Mouse (Mus musculus): ENCODE results near the gene Itm2b. TPM values are rescaled to one million over a fixed set of nuclear protein-coding genes. Genes with fewer than 3 reads are reported as not detected.

Gene Itm2b
- polyA plus RNA-seq, 1 experiment from 2014 or later = 330 TPM

GRCm38 (mm10) chr14:73408223-73408845 is 23.2 kb upstream of the Itm2b start:
- H3K4me1 ChIP-seq = no peaks in the 10 kb centered on the region
- no peaks in the 10 kb centered on the region for H3K9me3 ChIP-seq
- H3K4me3 ChIP-seq = no peak overlapping the region
- DNase-seq (ENCODE audit: low spot score) = no peak
- H3K36me3 ChIP-seq = no peaks in the 10 kb centered on the region
- 71% methylated on average over 4 of the region's 4 CpGs for whole genome bisulfite sequencing
- H3K27me3 ChIP-seq (ENCODE audit: insufficient read depth, poor library complexity, severe bottlenecking) = no peaks in the 10 kb centered on the region
- no peak overlapping the region for H3K27ac ChIP-seq

GRCm38 (mm10) chr14:73404016-73404415 is 18.9 kb upstream of the Itm2b start:
- DNase-seq (ENCODE audit: low spot score) = no peak
- no peaks in the 10 kb centered on the region for H3K27me3 ChIP-seq (ENCODE audit: insufficient read depth, poor library complexity, severe bottlenecking)
- no peak overlapping the region for H3K4me3 ChIP-seq
- no peaks in the 10 kb centered on the region for H3K9me3 ChIP-seq
- no peaks in the 10 kb centered on the region for H3K36me3 ChIP-seq
- no peak overlapping the region for H3K27ac ChIP-seq
- WGBS = 44% methylated on average over 3 of the region's 3 CpGs
- peaks cover 19% of the 10 kb centered on the region; the same call in 1 of the 2 replicates for H3K4me1 ChIP-seq

GRCm38 (mm10) chr14:73403351-73403750 is 18.3 kb upstream of the Itm2b start:
- Histone ChIP-seq H3K36me3 (no peaks in the 10 kb centered on the region), H3K9me3 (no peaks in the 10 kb centered on the region), H3K27ac (no peak overlapping the region), H3K4me3 (no peak overlapping the region), H3K27me3 (ENCODE audit: insufficient read depth, poor library complexity, severe bottlenecking) (no peaks in the 10 kb centered on the region), H3K4me1 (peaks cover 24% of the 10 kb centered on the region; the same call in 1 of the 2 replicates)
- WGBS = 79% methylated on average over 5 of the region's 5 CpGs
- no peak for DNase-seq (ENCODE audit: low spot score)

- DNase-seq (ENCODE audit: low spot score) = no peak
- WGBS = 76% methylated on average over 11 of the region's 11 CpGs
- H3K4me1 ChIP-seq = peaks cover 31% of the 10 kb centered on the region
- no peaks in the 10 kb centered on the region for H3K36me3 ChIP-seq
- no peaks in the 10 kb centered on the region for H3K27me3 ChIP-seq (ENCODE audit: insufficient read depth, poor library complexity, severe bottlenecking)
- no peak overlapping the region for H3K4me3 ChIP-seq
- H3K9me3 ChIP-seq = no peaks in the 10 kb centered on the region
- H3K27ac ChIP-seq = no peak overlapping the region
Measured at GRCm38 (mm10) chr14:73402296-73403035, 17.4 kb upstream of the Itm2b start.

DNA sequence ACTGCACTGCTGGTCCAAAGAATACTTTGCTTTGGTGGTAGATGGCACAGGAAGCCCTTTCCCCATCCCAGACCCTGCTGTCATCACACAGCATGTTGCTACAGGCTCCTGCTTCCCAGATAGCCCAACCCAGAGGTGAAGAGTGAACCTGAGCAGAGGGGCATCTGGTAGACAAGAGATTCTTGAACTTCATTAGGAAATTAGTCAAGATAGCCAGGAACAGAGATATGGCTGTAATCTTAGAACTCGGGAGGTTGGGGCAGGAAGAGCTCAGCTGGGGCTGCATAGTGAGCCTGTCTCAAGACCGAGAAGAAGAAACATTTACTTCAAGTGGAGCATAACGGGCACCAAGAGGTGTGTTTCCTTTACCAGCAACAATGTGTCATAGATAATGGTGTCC is 16.3 kb upstream of the Itm2b start:
- Histone ChIP-seq H3K4me3 (no peak overlapping the region), H3K27ac (no peak overlapping the region), H3K27me3 (ENCODE audit: insufficient read depth, poor library complexity, severe bottlenecking) (no peaks in the 10 kb centered on the region), H3K4me1 (peaks cover 31% of the 10 kb centered on the region), H3K36me3 (no peaks in the 10 kb centered on the region), H3K9me3 (no peaks in the 10 kb centered on the region)
- 5% methylated on average over 3 of the region's 3 CpGs for WGBS
- DNase-seq (ENCODE audit: low spot score) = no peak

DNA sequence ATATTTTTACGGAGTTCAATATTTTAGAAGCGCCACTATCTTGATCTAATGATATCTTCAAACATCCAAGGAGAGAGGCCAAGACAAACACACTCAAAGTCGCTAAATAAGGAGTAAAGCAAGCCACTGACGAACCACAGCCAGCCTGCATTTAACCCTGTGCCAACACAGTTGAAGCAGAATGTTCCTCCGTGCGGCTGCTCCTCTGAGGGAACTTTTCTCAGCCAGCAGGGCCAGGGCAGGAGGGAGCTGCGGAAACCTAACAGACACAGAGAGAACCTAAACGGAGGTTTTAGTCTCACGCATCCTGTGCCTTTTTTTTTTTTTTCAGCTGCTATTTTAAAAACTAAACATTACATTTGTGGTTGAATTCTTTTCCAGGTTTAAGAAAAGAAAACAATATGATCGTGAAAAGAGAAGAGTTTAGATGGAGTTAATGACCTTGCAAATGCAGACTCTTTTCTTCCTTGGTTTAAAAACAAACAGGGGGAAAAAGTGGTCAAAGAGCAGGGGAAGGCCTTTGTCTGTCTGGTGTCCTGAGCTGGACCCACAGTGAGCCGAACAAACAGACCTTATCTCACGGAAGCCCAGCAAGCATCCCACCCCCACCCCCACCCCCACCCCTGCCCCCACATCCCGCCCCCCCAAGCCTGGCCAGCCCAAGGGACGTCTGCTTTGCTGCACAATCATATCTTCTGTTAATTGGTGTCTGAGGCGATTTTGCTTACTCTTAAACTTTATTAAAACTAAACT is 15.0 kb upstream of the Itm2b start:
- Histone ChIP-seq H3K4me1 (peaks cover 31% of the 10 kb centered on the region), H3K27ac (peak overlapping the region; percentile 48), H3K4me3 (no peak overlapping the region), H3K27me3 (ENCODE audit: insufficient read depth, poor library complexity, severe bottlenecking) (no peaks in the 10 kb centered on the region), H3K9me3 (no peaks in the 10 kb centered on the region), H3K36me3 (no peaks in the 10 kb centered on the region)
- DNase-seq (ENCODE audit: low spot score) = no peak
- 18% methylated on average over 15 of the region's 15 CpGs for WGBS

DNA sequence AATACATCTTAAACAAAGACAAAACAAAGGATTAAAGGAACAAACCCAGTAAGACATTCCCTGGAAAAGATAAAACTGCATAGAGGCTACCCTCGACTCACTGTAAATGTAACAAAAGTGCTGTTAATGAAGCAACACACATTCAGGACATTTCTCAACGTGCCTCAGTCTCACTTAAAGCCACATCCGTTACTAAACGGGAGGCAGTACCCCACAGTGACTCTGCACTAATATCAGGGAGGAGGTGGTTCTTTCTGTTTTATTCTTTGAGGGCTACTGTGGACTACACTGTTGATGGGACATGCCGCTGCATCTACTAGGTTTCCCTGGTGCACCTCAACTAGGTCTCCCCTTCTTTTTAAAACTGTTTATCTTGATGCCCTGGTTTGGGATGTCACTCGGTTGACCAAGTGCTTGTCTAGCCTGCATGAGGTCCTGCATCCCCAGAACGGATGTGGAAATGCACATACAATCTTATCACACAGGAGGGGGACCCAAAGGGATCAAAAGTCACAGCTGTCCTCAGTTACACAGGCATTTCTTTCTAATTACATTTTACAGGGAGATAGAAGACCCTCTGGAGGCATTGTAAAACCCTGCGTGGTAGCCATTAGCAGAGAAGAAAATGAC is 13.4 kb upstream of the Itm2b start:
- H3K27me3 ChIP-seq (ENCODE audit: insufficient read depth, poor library complexity, severe bottlenecking) = no peaks in the 10 kb centered on the region
- no peaks in the 10 kb centered on the region for H3K36me3 ChIP-seq
- no peak overlapping the region for H3K27ac ChIP-seq
- no peak overlapping the region for H3K4me3 ChIP-seq
- H3K4me1 ChIP-seq = peaks cover 31% of the 10 kb centered on the region
- WGBS = 57% methylated on average over 8 of the region's 8 CpGs
- H3K9me3 ChIP-seq = no peaks in the 10 kb centered on the region
- no peak for DNase-seq (ENCODE audit: low spot score)

DNA sequence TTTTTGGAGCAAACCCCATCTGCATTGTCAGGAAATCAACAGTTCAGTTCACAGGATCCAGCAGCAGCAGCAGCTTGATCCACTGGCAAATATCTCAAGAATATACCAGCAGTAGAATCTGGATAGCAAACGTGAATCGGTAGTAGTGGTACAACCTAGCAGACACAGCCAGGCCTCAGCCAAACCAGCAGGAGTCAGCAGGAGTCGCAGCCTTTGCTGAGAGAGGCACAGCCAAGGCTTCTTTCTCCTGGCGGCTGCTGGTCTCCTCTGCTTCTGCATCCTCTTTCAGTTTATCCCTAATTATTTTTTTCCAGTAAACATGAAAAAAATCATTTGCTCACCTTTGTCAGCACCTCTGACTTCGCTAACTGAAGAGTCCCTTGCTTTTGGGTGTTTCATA is 10.7 kb upstream of the Itm2b start:
- H3K27me3 ChIP-seq (ENCODE audit: insufficient read depth, poor library complexity, severe bottlenecking) = no peaks in the 10 kb centered on the region
- no peak for DNase-seq (ENCODE audit: low spot score)
- WGBS = 51% methylated on average over 5 of the region's 5 CpGs
- no peak overlapping the region for H3K4me3 ChIP-seq
- peaks cover 23% of the 10 kb centered on the region for H3K4me1 ChIP-seq
- H3K9me3 ChIP-seq = no peaks in the 10 kb centered on the region
- H3K27ac ChIP-seq = no peak overlapping the region
- H3K36me3 ChIP-seq = no peaks in the 10 kb centered on the region

GRCm38 (mm10) chr14:73394263-73395006 is 9.3 kb upstream of the Itm2b start:
- H3K27ac ChIP-seq = no peak overlapping the region
- no peaks in the 10 kb centered on the region for H3K27me3 ChIP-seq (ENCODE audit: insufficient read depth, poor library complexity, severe bottlenecking)
- H3K9me3 ChIP-seq = no peaks in the 10 kb centered on the region
- no peaks in the 10 kb centered on the region for H3K36me3 ChIP-seq
- peaks cover 13% of the 10 kb centered on the region for H3K4me1 ChIP-seq
- WGBS = 59% methylated on average over 5 of the region's 5 CpGs
- no peak for DNase-seq (ENCODE audit: low spot score)
- no peak overlapping the region for H3K4me3 ChIP-seq

GRCm38 (mm10) chr14:73391457-73391856 is 6.4 kb upstream of the Itm2b start:
- Histone ChIP-seq H3K27ac (no peak overlapping the region), H3K9me3 (no peaks in the 10 kb centered on the region), H3K27me3 (ENCODE audit: insufficient read depth, poor library complexity, severe bottlenecking) (no peaks in the 10 kb centered on the region), H3K4me1 (0 out of 2 replicates have a peak, but pooled peaks cover 3% of the 10 kb centered on the region), H3K4me3 (no peak overlapping the region), H3K36me3 (no peaks in the 10 kb centered on the region)
- WGBS = 79% methylated on average over 1 of the region's 1 CpGs
- no peak for DNase-seq (ENCODE audit: low spot score)

DNA sequence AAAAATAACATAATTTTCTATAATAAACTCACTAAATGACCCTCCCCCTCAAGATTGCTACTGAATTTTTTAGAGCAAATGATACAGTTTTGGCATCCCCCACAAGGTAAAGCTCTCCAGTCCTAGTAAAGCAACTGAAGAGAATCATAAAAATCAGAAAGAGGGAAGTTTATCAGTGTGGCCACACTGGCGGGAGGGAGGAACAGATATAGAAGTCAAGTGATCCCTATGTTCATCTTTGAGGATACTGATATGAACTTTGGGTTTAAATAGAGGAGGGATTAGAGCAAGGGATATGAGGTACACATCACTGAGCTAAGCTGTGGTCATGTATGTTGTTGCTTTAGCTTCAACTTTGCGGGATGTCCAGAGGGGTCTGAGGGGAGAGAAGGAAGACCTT is 5.1 kb upstream of the Itm2b start:
- H3K27ac ChIP-seq = no peak overlapping the region
- no peaks in the 10 kb centered on the region for H3K36me3 ChIP-seq
- H3K4me3 ChIP-seq = no peak overlapping the region
- H3K9me3 ChIP-seq = no peaks in the 10 kb centered on the region
- DNase-seq (ENCODE audit: low spot score) = no peak
- H3K4me1 ChIP-seq = 0 out of 2 replicates have a peak, but pooled peaks cover 3% of the 10 kb centered on the region
- no peaks in the 10 kb centered on the region for H3K27me3 ChIP-seq (ENCODE audit: insufficient read depth, poor library complexity, severe bottlenecking)
- 73% methylated on average over 2 of the region's 2 CpGs for WGBS

- no peaks in the 10 kb centered on the region for H3K36me3 ChIP-seq
- 0 out of 2 replicates have a peak overlapping the region, but pooled peaks have one; percentile 36 for H3K27ac ChIP-seq
- 59% methylated on average over 7 of the region's 7 CpGs for WGBS
- no peaks in the 10 kb centered on the region for H3K27me3 ChIP-seq (ENCODE audit: insufficient read depth, poor library complexity, severe bottlenecking)
- no peak overlapping the region for H3K4me3 ChIP-seq
- H3K4me1 ChIP-seq = peaks cover 3% of the 10 kb centered on the region; the same call in 1 of the 2 replicates
- DNase-seq (ENCODE audit: low spot score) = no peak
- no peaks in the 10 kb centered on the region for H3K9me3 ChIP-seq
Measured at GRCm38 (mm10) chr14:73389059-73389458, 4.0 kb upstream of the Itm2b start.
